Mouse (Mus musculus): ENCODE measurements around the gene Tex45. TPM values are rescaled to one million over a fixed set of nuclear protein-coding genes. Genes with fewer than 3 reads are reported as not detected.

Gene Tex45
- total RNA-seq, 2 experiments from 2014 or later = not detected

GRCm38 (mm10) chr8:3495578-3496427 lies 25.1 kb downstream of the Tex45 start:
- TF ChIP-seq CTCF (IDR thresholded peaks at IDR 0.05) = no peak
- intact Hi-C loops (cut with DNase I) = no loop called here
- no peak overlapping the region for H3K27ac ChIP-seq

DNA sequence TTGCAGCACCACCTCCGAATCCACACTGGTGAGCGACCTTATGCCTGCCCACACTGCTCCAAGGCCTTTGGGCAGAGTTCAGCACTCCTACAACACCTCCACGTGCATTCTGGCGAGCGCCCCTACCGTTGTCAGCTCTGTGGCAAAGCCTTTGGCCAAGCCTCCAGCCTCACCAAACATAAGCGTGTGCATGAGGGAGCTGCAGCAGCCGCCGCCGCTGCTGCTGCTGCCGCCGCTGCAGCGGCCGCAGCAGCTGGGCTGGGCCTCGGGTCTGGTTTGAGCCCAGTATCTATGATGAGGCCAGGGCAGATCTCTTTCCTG lies 25.7 kb downstream of the Tex45 start:
- DNase-seq = no peak
- no peak overlapping the region for H3K27ac ChIP-seq
- no peak for TF ChIP-seq CTCF (IDR thresholded peaks at IDR 0.05)
- intact Hi-C loops (cut with DNase I) = no loop called here
- no peak overlapping the region for H3K4me3 ChIP-seq

More at GRCm38 (mm10) chr8:3495578-3496427, 25.1 kb downstream of the Tex45 start:
- H3K4me3 ChIP-seq = no peak overlapping the region
- no peak for DNase-seq

GRCm38 (mm10) chr8:3498583-3498982 lies 27.9 kb downstream of the Tex45 start:
- Histone ChIP-seq H3K4me3 (no peak overlapping the region), H3K27ac (no peak overlapping the region)
- no peak for TF ChIP-seq CTCF (IDR thresholded peaks at IDR 0.05)
- intact Hi-C loops (cut with DNase I) = no loop called here
- no peak for DNase-seq

DNA sequence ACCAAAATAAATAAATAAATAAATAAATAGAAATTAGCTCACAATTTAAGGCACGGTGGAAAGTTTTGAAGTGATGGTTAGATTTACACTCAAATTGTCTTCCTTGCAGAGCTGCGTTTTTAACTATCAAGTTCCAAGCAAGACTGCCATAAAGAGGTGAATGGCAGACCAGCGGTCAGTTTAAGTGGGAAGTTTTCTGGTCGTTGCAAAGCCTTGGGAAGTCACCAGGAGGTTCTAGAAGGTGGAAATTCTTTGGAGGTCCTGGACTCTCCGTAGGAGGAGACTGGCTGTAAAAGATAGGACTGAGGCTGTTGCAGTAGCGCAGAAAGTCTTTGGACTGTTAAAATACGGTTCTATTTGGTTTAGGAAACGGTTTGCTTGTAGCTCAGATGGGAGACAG lies 29.1 kb downstream of the Tex45 start:
- TF ChIP-seq CTCF (IDR thresholded peaks at IDR 0.05) = no peak
- DNase-seq = no peak
- Histone ChIP-seq H3K4me3 (peak overlapping the region; percentile 89), H3K27ac (peak overlapping the region; percentile 95)
- intact Hi-C loops (cut with DNase I) = loop anchor here (2.0 kb wide), 1 partner anchor 15 kb away; the partner anchor contains the start of gene Pnpla6

DNA sequence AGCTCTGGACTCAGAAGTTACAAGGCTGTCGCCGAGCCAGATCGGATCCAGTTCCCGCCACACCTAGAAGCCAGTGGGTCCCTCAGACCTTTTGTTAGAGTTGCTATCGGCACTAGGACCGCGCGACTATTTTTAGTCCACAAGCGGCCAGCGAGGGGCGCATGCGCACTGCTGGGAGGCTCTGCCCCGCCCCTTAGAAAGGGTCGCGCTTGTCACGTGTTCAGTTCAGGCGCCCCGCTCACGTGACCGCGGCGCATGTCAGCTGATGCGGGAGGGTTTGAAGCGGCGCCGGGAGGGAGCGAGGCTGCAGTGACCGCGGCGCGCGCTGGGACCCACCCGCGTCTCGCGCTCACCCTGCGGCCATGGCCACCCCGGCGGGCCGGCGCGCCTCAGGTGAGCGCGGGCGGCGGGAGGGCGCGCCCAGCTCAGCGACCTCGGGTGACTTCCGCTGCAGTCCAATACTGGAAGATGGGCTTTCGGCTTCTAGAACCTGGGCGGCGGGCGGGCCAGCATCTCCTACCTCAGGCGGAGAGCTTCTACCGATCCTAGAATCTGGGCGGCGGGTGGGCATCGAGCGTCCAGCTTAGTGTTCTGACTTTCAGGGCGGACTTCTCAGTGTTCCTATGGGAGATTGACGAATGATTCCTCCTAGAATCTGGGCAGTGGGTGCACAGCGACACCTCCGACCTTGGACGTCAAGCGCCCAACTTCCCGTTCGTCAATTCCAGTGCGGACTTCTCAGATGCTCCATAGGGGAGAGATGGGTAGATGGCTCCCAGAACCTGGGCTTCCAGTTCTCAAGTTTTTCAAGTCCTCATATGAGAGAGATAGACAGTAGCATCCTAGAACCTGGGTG lies 29.8 kb downstream of the Tex45 start, which contains the start of gene Mcoln1:
Gene Mcoln1, plus strand, starts transcription at position 223 of the 856 bp plus-strand sequence.
- no peak for TF ChIP-seq CTCF (IDR thresholded peaks at IDR 0.05)
- Histone ChIP-seq H3K4me3 (peak within 1 kb of the TSS; percentile 89), H3K27ac (peak within 1 kb of the TSS; percentile 95)
- peak; percentile 99 for DNase-seq
- intact Hi-C loops (cut with DNase I) = loop anchor here (2.0 kb wide), 1 partner anchor 14 kb away; the partner anchor contains the start of gene Pnpla6

- TF ChIP-seq CTCF (IDR thresholded peaks at IDR 0.05) = no peak
- intact Hi-C loops (cut with DNase I) = no loop called here
- H3K4me3 ChIP-seq = no peak overlapping the region; the same call in 1 of the 2 replicates
- no peak for DNase-seq
- no peak overlapping the region for H3K27ac ChIP-seq
These were observed 31.6 kb downstream of the Tex45 start for GRCm38 (mm10) chr8:3502217-3502616.

GRCm38 (mm10) chr8:3507979-3508754 lies 37.5 kb downstream of the Tex45 start:
- intact Hi-C loops (cut with DNase I) = no loop called here
- TF ChIP-seq CTCF (IDR thresholded peaks at IDR 0.05) = no peak
- Histone ChIP-seq H3K27ac (no peak overlapping the region), H3K4me3 (no peak overlapping the region)
- no peak for DNase-seq

- Histone ChIP-seq H3K27ac (peak overlapping the region; percentile 87), H3K4me3 (peak overlapping the region; percentile 83)
- DNase-seq = no peak
- no peak for TF ChIP-seq CTCF (IDR thresholded peaks at IDR 0.05)
- intact Hi-C loops (cut with DNase I) = loop anchor here (2.0 to 5.0 kb wide), 2 partner anchors 14 to 108 kb away; partner anchors contain the start of genes Mcoln1, Pet100 and Xab2
These were observed 44.1 kb downstream of the Tex45 start for GRCm38 (mm10) chr8:3514681-3515247.

- intact Hi-C loops (cut with DNase I) = loop anchor here (2.0 to 5.0 kb wide), 2 partner anchors 14 to 107 kb away; partner anchors contain the start of genes Mcoln1, Pet100 and Xab2
- no peak for TF ChIP-seq CTCF (IDR thresholded peaks at IDR 0.05)
- DNase-seq = peak; percentile 95
- peak within 1 kb of the TSS; percentile 87 for H3K27ac ChIP-seq
- peak within 1 kb of the TSS; percentile 83 for H3K4me3 ChIP-seq
These were observed 44.6 kb downstream of the Tex45 start, which contains the start of gene Pnpla6 for GRCm38 (mm10) chr8:3515260-3515671. Gene Pnpla6, plus strand, starts transcription at chr8:3515384.

DNA sequence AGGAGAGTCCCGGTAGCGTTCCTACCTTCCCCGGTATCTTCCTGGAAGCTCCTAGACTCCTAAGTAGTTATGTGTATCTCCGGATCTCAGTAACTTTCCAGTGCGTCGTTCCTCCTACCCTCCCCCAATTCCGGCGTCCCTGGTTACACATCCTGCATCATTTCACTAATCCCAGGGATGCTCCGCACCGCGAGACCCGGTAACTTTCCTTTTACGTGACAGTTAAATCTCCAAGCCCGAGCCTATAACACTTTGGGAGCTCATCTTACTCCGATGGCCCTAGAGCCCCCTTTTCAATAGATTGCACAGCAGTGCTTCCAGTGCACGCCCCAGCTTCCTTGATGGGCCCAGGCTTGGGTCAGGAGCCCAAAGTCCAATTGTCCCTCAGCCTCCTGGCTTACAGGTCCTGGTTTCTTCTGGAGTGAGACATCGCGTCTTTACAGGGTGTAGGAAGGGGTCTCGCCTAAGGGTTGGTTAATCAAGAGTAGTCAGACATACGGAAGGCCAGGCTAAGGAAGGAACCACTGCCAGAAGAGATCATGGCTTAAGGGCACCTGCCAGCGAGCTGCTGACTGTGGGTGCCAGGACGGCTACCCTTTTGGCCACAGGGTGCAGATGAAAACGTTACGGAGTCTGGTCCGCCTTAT lies 45.2 kb downstream of the Tex45 start:
- Histone ChIP-seq H3K27ac (peak overlapping the region; percentile 87), H3K4me3 (peak overlapping the region; percentile 83)
- intact Hi-C loops (cut with DNase I) = loop anchor here (2.0 to 5.0 kb wide), 2 partner anchors 15 to 106 kb away; partner anchors contain the start of genes Mcoln1, Pet100 and Xab2
- TF ChIP-seq CTCF (IDR thresholded peaks at IDR 0.05) = no peak
- peak; percentile 48 for DNase-seq

Data from gastrocnemius, adult 2 months (tissue).